ENCODE assay signal across 10 mouse cellular contexts in the genomic region with DNA sequence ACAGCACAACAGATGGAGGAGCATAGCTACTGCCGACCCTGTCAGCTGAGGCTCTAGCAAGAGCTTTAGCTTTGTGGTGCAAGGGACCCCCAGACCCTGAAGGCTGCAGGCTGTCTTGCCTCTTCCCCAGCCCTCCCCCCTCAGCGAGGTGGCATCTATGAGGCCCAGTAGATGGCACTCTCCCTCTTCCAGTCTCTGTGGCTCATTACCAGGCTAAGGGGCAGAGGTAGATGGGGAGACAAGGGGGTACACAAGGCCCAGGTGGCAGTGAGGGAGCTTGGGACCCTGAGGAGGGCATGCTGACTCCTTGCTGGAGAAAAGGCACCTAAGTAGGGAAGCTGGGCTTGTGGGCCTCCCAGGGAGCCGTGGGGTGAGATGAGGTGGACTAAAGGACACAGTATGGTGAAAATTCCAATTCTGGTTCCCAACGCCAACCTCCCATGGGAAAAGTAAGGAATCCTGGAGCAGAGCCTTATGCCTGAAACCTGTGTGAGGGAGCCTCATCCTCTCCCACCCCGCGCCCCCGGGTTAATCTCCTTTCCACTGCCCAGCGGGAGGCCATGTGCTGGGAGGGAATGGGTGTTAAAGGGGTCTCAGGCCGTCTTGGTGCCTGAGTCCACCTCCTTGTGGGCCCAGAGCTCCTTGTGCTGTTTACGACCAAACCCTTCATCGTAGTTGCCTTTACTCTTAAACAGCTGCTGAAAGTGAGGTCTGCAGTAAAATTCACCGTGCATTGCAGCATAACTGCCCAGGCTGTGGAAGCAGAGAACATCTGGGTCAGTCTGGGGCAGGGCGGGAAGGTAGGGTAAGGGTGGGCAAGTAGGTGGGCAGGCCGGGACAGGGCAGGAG. TPM values are rescaled to one million over a fixed set of nuclear protein-coding genes. Genes with fewer than 3 reads are reported as not detected.
DNase-seq lines count a peak whose midpoint lies in the region; ATAC-seq and TF ChIP-seq lines count a peak whose summit lies in the region.
"Had no signal": no experiment of that assay in that cellular context is flagged by ENCODE, and none has a peak within 500 bp of the region (broad histone marks: within the 10 kb centered on the region; RNA-seq: fewer than 3 reads in every experiment).

No protein-coding gene starts in this region.

- DNase-seq in adrenal gland, postnatal 36 days, result peak; percentile 40 to 41
- DNase-seq in adrenal gland, postnatal 25 days, result no peak
- DNase-seq in 3T3-L1 (ENCODE audit: low read depth, low spot score), result peak; percentile 61
- peak; percentile 28 for DNase-seq in lung, embryonic 14.5 days
- no peak for DNase-seq in urinary bladder, adult 2 months (ENCODE audit: low spot score)

- peak overlapping the region; percentile 91 for H3K27ac ChIP-seq in hindbrain, embryonic 16.5 days (ENCODE audit: low read depth, low read length)
- peak overlapping the region; percentile 93 for H3K27ac ChIP-seq in lung, embryonic 14.5 days (ENCODE audit: low read depth)

- H3K9me3 ChIP-seq in hindbrain, embryonic 16.5 days (ENCODE audit: control insufficient read depth, low read length), result no peaks in the 10 kb centered on the region
- H3K9me3 ChIP-seq in lung, embryonic 14.5 days (ENCODE audit: low read depth, low read length), result no peaks in the 10 kb centered on the region

- peak overlapping the region; percentile 98 for H3K9ac ChIP-seq in hindbrain, embryonic 16.5 days (ENCODE audit: low read depth, low read length)
- peak overlapping the region; percentile 93 for H3K9ac ChIP-seq in lung, embryonic 14.5 days

- peaks cover 27% of the 10 kb centered on the region for H3K4me1 ChIP-seq in hindbrain, embryonic 16.5 days (ENCODE audit: control insufficient read depth, insufficient read depth, low read depth, low read length)
- no peaks in the 10 kb centered on the region for H3K4me1 ChIP-seq in lung, embryonic 14.5 days (ENCODE audit: insufficient read depth)

- H3K4me2 ChIP-seq in hindbrain, embryonic 16.5 days (ENCODE audit: low read length), result peak overlapping the region; percentile 85
- peak overlapping the region; percentile 93 for H3K4me2 ChIP-seq in lung, embryonic 14.5 days

- WGBS in hindbrain, embryonic 16.5 days, result 65% methylated on average over 14 of the region's 14 CpGs
- WGBS in lung, embryonic 14.5 days, result 59% methylated on average over 14 of the region's 14 CpGs

- peak; percentile 19; the same call in 1 of the 2 replicates for ATAC-seq in common myeloid progenitor, adult 5-6 weeks (replicated peaks; ENCODE audit: low read depth, poor library complexity, severe bottlenecking)
- ATAC-seq in hindbrain, embryonic 16.5 days, result no peak
- no peak for ATAC-seq in lung, embryonic 14.5 days (ENCODE audit: insufficient read depth)
- ATAC-seq in neutrophil, adult 5-6 weeks (ENCODE audit: extremely low read depth, insufficient number of reproducible peaks, low FRiP score, poor library complexity, severe bottlenecking), result peak; percentile 35; the same call in 1 of the 2 replicates
- ATAC-seq: Patski had no signal

- H3K27me3 ChIP-seq in hindbrain, embryonic 16.5 days (replicated peaks; ENCODE audit: control insufficient read depth, insufficient read depth, low read length), result no peaks in the 10 kb centered on the region
- H3K27me3 ChIP-seq in lung, embryonic 14.5 days (ENCODE audit: insufficient read depth, low read length), result no peaks in the 10 kb centered on the region
- H3K27me3 ChIP-seq: Patski had no signal

- H3K36me3 ChIP-seq in hindbrain, embryonic 16.5 days (ENCODE audit: control insufficient read depth, insufficient read depth, low read length), result peaks cover 8% of the 10 kb centered on the region; the same call in 1 of the 2 replicates
- peaks cover 53% of the 10 kb centered on the region for H3K36me3 ChIP-seq in lung, embryonic 14.5 days (ENCODE audit: insufficient read depth)

- peak; percentile 43 for TF ChIP-seq CTCF in lung, embryonic 14.5 days (IDR thresholded peaks at IDR 0.05; ENCODE audit: low read depth)

- H3K4me3 ChIP-seq in hindbrain, embryonic 16.5 days (ENCODE audit: low read length), result peak overlapping the region; percentile 86
- H3K4me3 ChIP-seq in lung, embryonic 14.5 days (ENCODE audit: low read depth, low read length), result peak overlapping the region; percentile 85

RNA-seq across cellular contexts. Expression of gene Gm10840, which starts 2.3 kb away (rescaled TPM):
- total RNA-seq in adrenal gland, postnatal 36 days (2021), result not detected
- total RNA-seq in adrenal gland, postnatal 25 days (2021), result not detected in 2 replicates
- total RNA-seq in common myeloid progenitor, adult 5-6 weeks (2017), result not detected in 2 replicates
- polyA plus RNA-seq in hindbrain, embryonic 16.5 days (2015; fragmentation: Nextera tagmentation; extraction: Ambion mirVana), result not detected in 2 replicates
- polyA plus RNA-seq in lung, embryonic 14.5 days (2014; fragmentation: Nextera tagmentation; extraction: Ambion mirVana), result not detected in 2 replicates
- 2.4 and 4.1 TPM in 2 replicates for total RNA-seq in neutrophil, adult 5-6 weeks (2017)
- polyA plus RNA-seq in urinary bladder, adult 2 months (2012; rRNA removed), result not detected in 2 replicates
- total RNA-seq: layer of hippocampus, postnatal 25 days had no signal
- polyA plus RNA-seq: Patski had no signal

RNA-seq across cellular contexts. Expression of gene Limd2, which starts 2.4 kb away (rescaled TPM):
- total RNA-seq in adrenal gland, postnatal 36 days (2021), result 10 to 100 TPM; 11.8 to 15.0 TPM
- 10.6 and 16.4 TPM in 2 replicates for total RNA-seq in adrenal gland, postnatal 25 days (2021)
- 22.7 and 26.6 TPM in 2 replicates for total RNA-seq in common myeloid progenitor, adult 5-6 weeks (2017)
- polyA plus RNA-seq in hindbrain, embryonic 16.5 days (2015; fragmentation: Nextera tagmentation; extraction: Ambion mirVana), result 142 and 161 TPM in 2 replicates
- polyA plus RNA-seq in lung, embryonic 14.5 days (2014; fragmentation: Nextera tagmentation; extraction: Ambion mirVana), result 211 and 229 TPM in 2 replicates
- total RNA-seq in neutrophil, adult 5-6 weeks (2017), result 145 and 154 TPM in 2 replicates
- polyA plus RNA-seq in urinary bladder, adult 2 months (2012; rRNA removed), result 14.8 and 16.5 TPM in 2 replicates

RNA-seq across cellular contexts. Expression of gene Strada, which starts 43.7 kb away (rescaled TPM):
- 10 to 100 TPM; 13.1 to 15.4 TPM for total RNA-seq in adrenal gland, postnatal 36 days (2021)
- 9.8 and 19.1 TPM in 2 replicates for total RNA-seq in adrenal gland, postnatal 25 days (2021)
- 22.1 and 25.4 TPM in 2 replicates for total RNA-seq in common myeloid progenitor, adult 5-6 weeks (2017)
- polyA plus RNA-seq in hindbrain, embryonic 16.5 days (2015; fragmentation: Nextera tagmentation; extraction: Ambion mirVana), result 28.6 and 30.1 TPM in 2 replicates
- 31.7 and 32.6 TPM in 2 replicates for polyA plus RNA-seq in lung, embryonic 14.5 days (2014; fragmentation: Nextera tagmentation; extraction: Ambion mirVana)
- total RNA-seq in neutrophil, adult 5-6 weeks (2017), result 34.6 and 36.5 TPM in 2 replicates
- polyA plus RNA-seq in urinary bladder, adult 2 months (2012; rRNA removed), result 27.1 and 29.6 TPM in 2 replicates

RNA-seq across cellular contexts. Expression of gene Ccdc47, which starts 57.8 kb away (rescaled TPM):
- total RNA-seq in adrenal gland, postnatal 36 days (2021), result 100 to 1,000 TPM; 113 to 115 TPM
- 122 and 172 TPM in 2 replicates for total RNA-seq in adrenal gland, postnatal 25 days (2021)
- 170 and 212 TPM in 2 replicates for total RNA-seq in common myeloid progenitor, adult 5-6 weeks (2017)
- 109 and 113 TPM in 2 replicates for polyA plus RNA-seq in hindbrain, embryonic 16.5 days (2015; fragmentation: Nextera tagmentation; extraction: Ambion mirVana)
- 66.5 and 69.6 TPM in 2 replicates for polyA plus RNA-seq in lung, embryonic 14.5 days (2014; fragmentation: Nextera tagmentation; extraction: Ambion mirVana)
- total RNA-seq in neutrophil, adult 5-6 weeks (2017), result 109 and 118 TPM in 2 replicates
- 61.2 and 68.6 TPM in 2 replicates for polyA plus RNA-seq in urinary bladder, adult 2 months (2012; rRNA removed)

RNA-seq across cellular contexts. Expression of gene Ddx42, which starts 58.4 kb away (rescaled TPM):
- 10 to 100 TPM; 52.4 to 54.8 TPM for total RNA-seq in adrenal gland, postnatal 36 days (2021)
- total RNA-seq in adrenal gland, postnatal 25 days (2021), result 57.1 and 64.5 TPM in 2 replicates
- total RNA-seq in common myeloid progenitor, adult 5-6 weeks (2017), result 86.2 and 103 TPM in 2 replicates
- polyA plus RNA-seq in hindbrain, embryonic 16.5 days (2015; fragmentation: Nextera tagmentation; extraction: Ambion mirVana), result 77.9 and 87.4 TPM in 2 replicates
- 75.5 and 82.1 TPM in 2 replicates for polyA plus RNA-seq in lung, embryonic 14.5 days (2014; fragmentation: Nextera tagmentation; extraction: Ambion mirVana)
- 106 and 126 TPM in 2 replicates for total RNA-seq in neutrophil, adult 5-6 weeks (2017)
- polyA plus RNA-seq in urinary bladder, adult 2 months (2012; rRNA removed), result 29.2 and 34.3 TPM in 2 replicates

Comparison
In these comparisons a context has a peak if more than half of its experiments do, and no peak if none do; other contexts are left out.
1. DNase-seq: peak in adrenal gland, postnatal 36 days (2 of 2), 3T3-L1 (single experiment) and lung, embryonic 14.5 days (single experiment); none in adrenal gland, postnatal 25 days (single experiment) and urinary bladder, adult 2 months (single experiment).
2. ATAC-seq: peak in common myeloid progenitor, adult 5-6 weeks (single experiment) and neutrophil, adult 5-6 weeks (single experiment); none in hindbrain, embryonic 16.5 days (single experiment) and lung, embryonic 14.5 days (single experiment).